Mouse (Mus musculus): Measurements from ENCODE around the gene Dab1. TPM values are rescaled to one million over a fixed set of nuclear protein-coding genes. Genes with fewer than 3 reads are reported as not detected.

The Dab1 gene
- polyA plus RNA-seq, 1 experiment from 2014 or later = 20.6 TPM

GRCm38 (mm10) chr4:103685136-103685535 is 66.0 kb downstream of the Dab1 start:
- no peak for ATAC-seq (ENCODE audit: low FRiP score, low TSS enrichment)
- Histone ChIP-seq H3K27ac (ENCODE audit: low read length) (no peak overlapping the region), H3K4me1 (ENCODE audit: insufficient read depth, low read length) (no peaks in the 10 kb centered on the region), H3K9me3 (ENCODE audit: low read length) (no peaks in the 10 kb centered on the region), H3K9ac (replicated peaks; ENCODE audit: low read length) (no peak overlapping the region), H3K4me3 (ENCODE audit: low read length) (no peak overlapping the region), H3K4me2 (replicated peaks; ENCODE audit: low read depth, low read length) (no peak overlapping the region), H3K27me3 (ENCODE audit: insufficient read depth, low read length) (no peaks in the 10 kb centered on the region), H3K36me3 (ENCODE audit: insufficient read depth, low read length) (no peaks in the 10 kb centered on the region)
- 63% methylated on average over 4 of the region's 4 CpGs for WGBS

GRCm38 (mm10) chr4:103691717-103692116 is 72.6 kb downstream of the Dab1 start:
- Histone ChIP-seq H3K36me3 (ENCODE audit: insufficient read depth, low read length) (no peaks in the 10 kb centered on the region), H3K9me3 (ENCODE audit: low read length) (no peaks in the 10 kb centered on the region), H3K27me3 (ENCODE audit: insufficient read depth, low read length) (no peaks in the 10 kb centered on the region), H3K9ac (replicated peaks; ENCODE audit: low read length) (no peak overlapping the region), H3K4me3 (ENCODE audit: low read length) (no peak overlapping the region), H3K4me2 (replicated peaks; ENCODE audit: low read depth, low read length) (no peak overlapping the region), H3K27ac (ENCODE audit: low read length) (no peak overlapping the region), H3K4me1 (ENCODE audit: insufficient read depth, low read length) (no peaks in the 10 kb centered on the region)
- WGBS = 62% methylated on average over 3 of the region's 3 CpGs
- ATAC-seq (ENCODE audit: low FRiP score, low TSS enrichment) = no peak

GRCm38 (mm10) chr4:103699755-103700154 is 80.6 kb downstream of the Dab1 start:
- no peak for ATAC-seq (ENCODE audit: low FRiP score, low TSS enrichment)
- H3K9me3 ChIP-seq (ENCODE audit: low read length) = no peaks in the 10 kb centered on the region

GRCm38 (mm10) chr4:103700392-103700791 is 81.2 kb downstream of the Dab1 start:
- Histone ChIP-seq H3K9me3 (ENCODE audit: low read length) (no peaks in the 10 kb centered on the region), H3K4me1 (ENCODE audit: insufficient read depth, low read length) (no peaks in the 10 kb centered on the region), H3K27ac (ENCODE audit: low read length) (no peak overlapping the region), H3K36me3 (ENCODE audit: insufficient read depth, low read length) (no peaks in the 10 kb centered on the region), H3K9ac (replicated peaks; ENCODE audit: low read length) (no peak overlapping the region), H3K4me3 (ENCODE audit: low read length) (no peak overlapping the region), H3K4me2 (replicated peaks; ENCODE audit: low read depth, low read length) (no peak overlapping the region), H3K27me3 (ENCODE audit: insufficient read depth, low read length) (no peaks in the 10 kb centered on the region)
- WGBS = 80% methylated on average over 6 of the region's 6 CpGs
- no peak for ATAC-seq (ENCODE audit: low FRiP score, low TSS enrichment)

More at GRCm38 (mm10) chr4:103699755-103700154, 80.6 kb downstream of the Dab1 start:
- Histone ChIP-seq H3K27me3 (ENCODE audit: insufficient read depth, low read length) (no peaks in the 10 kb centered on the region), H3K4me3 (ENCODE audit: low read length) (no peak overlapping the region), H3K4me2 (replicated peaks; ENCODE audit: low read depth, low read length) (no peak overlapping the region), H3K4me1 (ENCODE audit: insufficient read depth, low read length) (no peaks in the 10 kb centered on the region), H3K27ac (ENCODE audit: low read length) (no peak overlapping the region), H3K9ac (replicated peaks; ENCODE audit: low read length) (no peak overlapping the region), H3K36me3 (ENCODE audit: insufficient read depth, low read length) (no peaks in the 10 kb centered on the region)
- 42% methylated on average over 4 of the region's 4 CpGs for WGBS

GRCm38 (mm10) chr4:103702137-103702536 is 83.0 kb downstream of the Dab1 start:
- Histone ChIP-seq H3K27ac (ENCODE audit: low read length) (no peak overlapping the region), H3K36me3 (ENCODE audit: insufficient read depth, low read length) (no peaks in the 10 kb centered on the region), H3K9ac (replicated peaks; ENCODE audit: low read length) (no peak overlapping the region), H3K4me2 (replicated peaks; ENCODE audit: low read depth, low read length) (no peak overlapping the region), H3K27me3 (ENCODE audit: insufficient read depth, low read length) (no peaks in the 10 kb centered on the region), H3K4me3 (ENCODE audit: low read length) (no peak overlapping the region), H3K4me1 (ENCODE audit: insufficient read depth, low read length) (no peaks in the 10 kb centered on the region), H3K9me3 (ENCODE audit: low read length) (no peaks in the 10 kb centered on the region)
- 39% methylated on average over 3 of the region's 3 CpGs for WGBS
- no peak for ATAC-seq (ENCODE audit: low FRiP score, low TSS enrichment)

- Histone ChIP-seq H3K9ac (replicated peaks; ENCODE audit: low read length) (no peak overlapping the region), H3K36me3 (ENCODE audit: insufficient read depth, low read length) (no peaks in the 10 kb centered on the region), H3K9me3 (ENCODE audit: low read length) (no peaks in the 10 kb centered on the region), H3K27ac (ENCODE audit: low read length) (no peak overlapping the region), H3K4me1 (ENCODE audit: insufficient read depth, low read length) (no peaks in the 10 kb centered on the region), H3K27me3 (ENCODE audit: insufficient read depth, low read length) (no peaks in the 10 kb centered on the region), H3K4me2 (replicated peaks; ENCODE audit: low read depth, low read length) (no peak overlapping the region), H3K4me3 (ENCODE audit: low read length) (no peak overlapping the region)
- WGBS = 58% methylated on average over 2 of the region's 2 CpGs
- ATAC-seq (ENCODE audit: low FRiP score, low TSS enrichment) = no peak
Observed at GRCm38 (mm10) chr4:103704477-103704876, 85.3 kb downstream of the Dab1 start.

- Histone ChIP-seq H3K4me1 (ENCODE audit: insufficient read depth, low read length) (no peaks in the 10 kb centered on the region), H3K27ac (ENCODE audit: low read length) (no peak overlapping the region), H3K4me2 (replicated peaks; ENCODE audit: low read depth, low read length) (no peak overlapping the region), H3K9me3 (ENCODE audit: low read length) (no peaks in the 10 kb centered on the region), H3K4me3 (ENCODE audit: low read length) (no peak overlapping the region), H3K36me3 (ENCODE audit: insufficient read depth, low read length) (no peaks in the 10 kb centered on the region), H3K27me3 (ENCODE audit: insufficient read depth, low read length) (no peaks in the 10 kb centered on the region), H3K9ac (replicated peaks; ENCODE audit: low read length) (no peak overlapping the region)
- 66% methylated on average over 4 of the region's 4 CpGs for WGBS
- ATAC-seq (ENCODE audit: low FRiP score, low TSS enrichment) = no peak
Observed at GRCm38 (mm10) chr4:103706501-103706900, 87.3 kb downstream of the Dab1 start.

GRCm38 (mm10) chr4:103707140-103707539 is 88.0 kb downstream of the Dab1 start:
- no peaks in the 10 kb centered on the region for H3K4me1 ChIP-seq (ENCODE audit: insufficient read depth, low read length)
- H3K9ac ChIP-seq (replicated peaks; ENCODE audit: low read length) = no peak overlapping the region
- H3K36me3 ChIP-seq (ENCODE audit: insufficient read depth, low read length) = no peaks in the 10 kb centered on the region
- no peaks in the 10 kb centered on the region for H3K9me3 ChIP-seq (ENCODE audit: low read length)
- ATAC-seq (ENCODE audit: low FRiP score, low TSS enrichment) = no peak
- H3K27ac ChIP-seq (ENCODE audit: low read length) = no peak overlapping the region
- H3K4me2 ChIP-seq (replicated peaks; ENCODE audit: low read depth, low read length) = no peak overlapping the region
- no peak overlapping the region for H3K4me3 ChIP-seq (ENCODE audit: low read length)
- 44% methylated on average over 1 of the region's 1 CpGs for WGBS
- H3K27me3 ChIP-seq (ENCODE audit: insufficient read depth, low read length) = no peaks in the 10 kb centered on the region

- H3K36me3 ChIP-seq (ENCODE audit: insufficient read depth, low read length) = no peaks in the 10 kb centered on the region
- no peaks in the 10 kb centered on the region for H3K9me3 ChIP-seq (ENCODE audit: low read length)
- no peak for ATAC-seq (ENCODE audit: low FRiP score, low TSS enrichment)
- H3K4me1 ChIP-seq (ENCODE audit: insufficient read depth, low read length) = no peaks in the 10 kb centered on the region
- no peak overlapping the region for H3K9ac ChIP-seq (replicated peaks; ENCODE audit: low read length)
- no peak overlapping the region for H3K4me2 ChIP-seq (replicated peaks; ENCODE audit: low read depth, low read length)
- 79% methylated on average over 6 of the region's 6 CpGs for WGBS
- no peak overlapping the region for H3K4me3 ChIP-seq (ENCODE audit: low read length)
- no peaks in the 10 kb centered on the region for H3K27me3 ChIP-seq (ENCODE audit: insufficient read depth, low read length)
- no peak overlapping the region for H3K27ac ChIP-seq (ENCODE audit: low read length)
Observed at GRCm38 (mm10) chr4:103711353-103711752, 92.2 kb downstream of the Dab1 start.

GRCm38 (mm10) chr4:103713921-103714320 is 94.8 kb downstream of the Dab1 start:
- Histone ChIP-seq H3K27me3 (ENCODE audit: insufficient read depth, low read length) (no peaks in the 10 kb centered on the region), H3K9ac (replicated peaks; ENCODE audit: low read length) (no peak overlapping the region), H3K27ac (ENCODE audit: low read length) (no peak overlapping the region), H3K4me3 (ENCODE audit: low read length) (no peak overlapping the region), H3K4me1 (ENCODE audit: insufficient read depth, low read length) (no peaks in the 10 kb centered on the region), H3K9me3 (ENCODE audit: low read length) (no peaks in the 10 kb centered on the region), H3K36me3 (ENCODE audit: insufficient read depth, low read length) (no peaks in the 10 kb centered on the region), H3K4me2 (replicated peaks; ENCODE audit: low read depth, low read length) (no peak overlapping the region)
- no peak for ATAC-seq (ENCODE audit: low FRiP score, low TSS enrichment)
- WGBS = 90% methylated on average over 4 of the region's 4 CpGs

GRCm38 (mm10) chr4:103714991-103715390 is 95.8 kb downstream of the Dab1 start:
- 86% methylated on average over 7 of the region's 7 CpGs for WGBS
- H3K4me2 ChIP-seq (replicated peaks; ENCODE audit: low read depth, low read length) = no peak overlapping the region
- no peak overlapping the region for H3K9ac ChIP-seq (replicated peaks; ENCODE audit: low read length)
- no peaks in the 10 kb centered on the region for H3K9me3 ChIP-seq (ENCODE audit: low read length)
- H3K27me3 ChIP-seq (ENCODE audit: insufficient read depth, low read length) = no peaks in the 10 kb centered on the region
- no peaks in the 10 kb centered on the region for H3K4me1 ChIP-seq (ENCODE audit: insufficient read depth, low read length)
- no peak overlapping the region for H3K4me3 ChIP-seq (ENCODE audit: low read length)
- no peak for ATAC-seq (ENCODE audit: low FRiP score, low TSS enrichment)
- no peaks in the 10 kb centered on the region for H3K36me3 ChIP-seq (ENCODE audit: insufficient read depth, low read length)
- no peak overlapping the region for H3K27ac ChIP-seq (ENCODE audit: low read length)

Data from kidney, embryonic 16.5 days (tissue).